Mouse (Mus musculus): ENCODE results near the gene Mgl2. TPM values are rescaled to one million over a fixed set of nuclear protein-coding genes. Genes with fewer than 3 reads are reported as not detected.
"Not testable (repeated sequence)": the region's sequence is repeated elsewhere in the genome, so short reads cannot be mapped to it uniquely, and the experiment has no call there.

Mgl2 gene
- 1 to 10 TPM in 1 of 4 experiments, under 1 TPM in 2, not detected in 1; 0.45 to 1.9 (median 0.52) TPM for total RNA-seq (2022)

- DNase-seq (ENCODE audit: low spot score in 2 of 2): no peak
Measured at GRCm38 (mm10) chr11:70129926-70130379, at the start of gene Mgl2. Gene Mgl2 (plus strand): TSS chr11:70130329.

DNA sequence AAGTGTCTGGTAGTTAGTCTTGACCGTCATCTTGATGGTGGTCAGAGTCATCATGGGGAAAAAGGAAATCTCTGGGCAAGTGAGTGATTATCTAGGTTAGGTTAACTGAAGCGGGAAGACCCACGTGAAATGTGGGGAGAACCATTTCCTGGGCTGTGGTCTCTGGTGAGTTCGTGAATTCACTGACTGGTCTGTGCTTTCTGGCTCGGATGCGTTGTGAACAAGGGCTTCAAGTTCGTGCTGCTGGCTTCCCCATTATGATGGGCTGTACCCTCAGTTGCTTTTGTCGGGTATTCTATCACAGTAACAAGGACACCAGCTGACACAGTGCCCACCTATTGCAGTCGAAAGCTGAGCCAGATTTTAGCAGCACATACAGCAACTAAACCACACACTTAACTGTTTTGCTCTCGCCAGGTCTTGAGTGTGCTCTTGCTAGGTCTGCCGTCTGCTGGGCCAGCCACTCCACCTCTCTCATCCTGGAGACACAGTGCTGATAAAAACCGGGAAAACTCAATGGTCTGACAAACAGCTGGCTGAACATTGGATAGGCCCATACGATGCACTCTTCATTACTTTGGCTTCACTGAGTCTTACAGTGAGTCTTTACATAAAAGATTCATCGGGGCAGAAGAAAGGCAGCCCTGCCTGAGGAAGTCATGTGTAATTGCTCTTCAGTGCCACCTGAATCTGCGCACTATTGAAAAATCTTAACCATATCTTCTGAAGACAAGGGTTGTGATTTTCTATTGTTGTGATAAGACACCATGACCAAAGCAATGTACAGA, 49.1 kb upstream of the Mgl2 start:
- DNase-seq (ENCODE audit: low spot score in 2 of 2): no peak

DNA sequence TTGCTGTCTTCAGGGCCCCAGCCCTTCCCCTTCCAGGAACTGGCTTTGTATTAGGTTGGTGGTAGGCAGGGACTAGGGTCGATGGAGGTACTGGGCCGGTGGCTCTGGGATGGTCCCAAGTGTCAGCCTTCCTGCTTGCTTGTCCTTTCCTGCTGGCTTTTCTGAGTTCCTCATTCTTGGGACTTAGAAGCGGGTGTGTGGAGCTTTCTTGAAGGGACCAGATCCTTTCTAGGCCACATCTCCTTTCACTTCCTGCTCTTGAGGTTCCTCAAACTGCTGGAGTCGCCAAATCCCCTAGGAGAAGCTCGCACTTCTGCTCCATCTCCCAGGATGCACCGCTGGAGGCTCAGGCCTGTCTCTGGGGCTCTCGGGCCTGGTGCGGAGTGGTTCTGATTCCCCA, 45.6 kb upstream of the Mgl2 start:
- DNase-seq (ENCODE audit: low spot score in 2 of 2): no peak

DNA sequence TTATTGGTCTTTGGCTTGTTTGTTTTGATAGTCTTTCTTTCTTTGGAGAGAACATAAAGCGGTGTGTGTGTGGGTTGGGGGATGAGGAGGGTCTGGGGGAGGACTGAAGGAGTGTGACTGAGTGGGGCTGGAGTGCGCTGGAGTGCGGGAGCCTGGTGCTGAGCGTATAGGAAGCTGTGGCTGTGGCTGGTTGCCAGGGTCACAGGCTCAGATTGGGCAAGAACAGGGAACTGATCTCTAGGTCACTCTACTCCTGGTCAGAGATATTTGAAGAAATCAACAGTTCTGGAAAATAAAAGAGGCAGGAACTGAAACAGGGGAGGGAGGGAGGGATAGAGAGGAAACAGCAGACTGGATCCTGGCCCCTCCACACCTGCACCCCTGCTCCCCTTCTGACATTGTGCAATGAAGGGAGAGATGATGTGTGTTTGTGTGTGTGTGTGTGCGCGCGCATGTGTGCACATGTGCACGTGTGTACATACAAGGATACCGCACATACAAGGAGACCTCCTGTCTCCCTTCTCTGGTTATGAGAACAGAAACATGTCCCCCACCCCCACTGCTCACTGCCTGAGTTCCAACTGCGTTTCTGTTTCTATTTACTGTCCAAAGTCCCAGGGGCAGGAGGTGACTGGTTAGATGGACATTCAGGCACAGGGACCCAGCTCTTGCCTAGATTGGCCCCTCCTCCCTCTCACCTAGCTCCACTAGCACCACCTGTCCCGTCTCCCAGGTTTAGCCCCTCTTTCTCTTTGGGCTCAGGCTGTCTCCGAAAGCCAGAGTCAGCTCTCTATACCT, 37.9 kb upstream of the Mgl2 start, which contains the start of gene Asgr2:
Gene Asgr2 (plus strand): TSS at position 659 of the 798 bp plus-strand sequence.
- no peak for DNase-seq (ENCODE audit: low spot score in 2 of 2)

- no peak for DNase-seq (ENCODE audit: low spot score in 2 of 2)
Measured at GRCm38 (mm10) chr11:70097396-70097795, 32.7 kb upstream of the Mgl2 start.

DNA sequence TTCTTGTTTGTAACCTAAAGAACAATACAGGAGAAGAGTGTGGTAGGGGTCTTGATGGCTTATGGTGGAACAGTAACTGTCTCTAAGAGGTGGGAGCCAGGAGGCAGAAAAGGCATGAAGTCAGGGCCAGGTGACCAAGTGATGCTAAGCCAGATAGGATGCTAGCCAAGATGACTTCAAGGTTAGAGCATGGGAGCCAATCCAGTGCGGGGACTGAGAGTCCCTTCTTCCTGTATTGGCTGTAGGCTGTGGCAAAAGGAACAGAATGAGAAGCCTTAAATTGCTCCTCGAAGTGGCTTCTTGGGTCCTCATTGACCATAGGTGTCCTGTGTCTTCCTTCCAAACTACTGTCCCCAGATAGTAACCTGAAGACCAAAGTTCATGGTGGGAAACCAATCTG, 31.0 kb upstream of the Mgl2 start:
- no peak for DNase-seq (ENCODE audit: low spot score in 2 of 2)

DNA sequence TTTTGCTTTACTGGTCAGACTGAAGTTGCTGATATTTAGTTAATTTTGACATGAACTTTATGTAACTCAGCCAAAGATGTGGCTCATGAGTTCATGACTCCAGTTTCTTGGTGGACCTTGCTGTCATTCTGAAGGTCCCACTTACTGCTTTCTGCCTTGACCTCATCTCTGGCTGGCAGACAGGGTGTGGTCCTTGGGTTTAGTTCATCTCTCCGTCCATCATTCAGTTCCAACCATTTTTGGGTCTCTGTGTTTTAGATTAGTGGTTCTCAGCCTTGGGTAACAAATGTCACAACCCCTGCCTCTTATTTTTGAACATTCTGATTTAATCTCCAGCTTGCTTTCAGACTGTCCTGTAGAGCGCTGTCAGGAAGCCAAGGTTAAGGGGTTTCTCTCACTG, 30.3 kb upstream of the Mgl2 start:
- DNase-seq (ENCODE audit: low spot score in 2 of 2): no peak

DNA sequence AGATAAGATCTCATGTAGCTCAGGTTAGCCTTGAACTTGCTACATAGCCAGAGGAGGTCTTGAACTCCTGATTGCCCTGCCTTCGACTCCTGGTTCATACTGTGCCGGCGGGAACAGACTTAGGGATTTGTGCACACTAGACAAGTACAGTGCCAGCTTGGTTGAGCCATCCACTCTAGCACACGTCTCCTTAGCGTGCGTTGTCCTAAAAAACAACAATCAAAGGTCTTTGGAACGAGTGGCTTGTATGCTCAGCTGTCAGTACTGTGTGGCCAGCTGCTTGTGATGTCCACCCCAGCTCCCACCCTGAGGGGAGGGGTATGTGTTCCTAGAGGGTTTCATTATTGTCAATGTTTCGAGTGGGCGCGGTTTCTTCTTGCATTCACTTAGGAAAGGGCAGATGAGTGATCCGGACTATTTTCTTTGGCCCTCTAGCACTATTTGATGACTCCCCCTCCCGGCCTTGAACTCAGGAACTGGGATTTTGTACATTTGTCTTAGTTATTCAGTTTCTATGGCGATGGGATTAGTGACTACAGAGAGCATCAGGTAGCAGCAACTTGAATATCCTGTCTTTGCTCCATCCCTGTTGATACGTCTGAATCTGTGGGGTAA, 26.3 kb upstream of the Mgl2 start:
- no peak for DNase-seq (ENCODE audit: low spot score in 2 of 2)

GRCm38 (mm10) chr11:70107085-70107484, 23.0 kb upstream of the Mgl2 start:
- no peak for DNase-seq (ENCODE audit: low spot score in 2 of 2)

DNA sequence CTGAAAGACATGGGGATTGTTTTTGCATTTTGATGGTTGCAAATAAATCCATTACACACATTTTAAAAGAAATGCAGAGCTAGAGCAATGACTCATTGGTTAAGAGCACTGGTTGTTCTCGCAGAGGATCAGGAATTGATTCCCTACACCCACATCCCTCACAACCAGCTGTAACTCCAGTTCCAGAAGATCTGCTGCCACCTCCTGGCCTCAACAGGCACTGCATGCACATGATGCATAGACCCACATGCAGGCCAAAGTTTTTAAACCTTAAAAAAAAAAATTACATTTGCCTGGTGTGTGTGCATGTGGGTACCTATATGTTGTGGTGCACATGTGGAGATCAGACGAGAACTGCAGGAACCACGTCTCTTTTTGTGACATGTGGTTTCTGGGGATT, 20.0 kb upstream of the Mgl2 start:
- DNase-seq (ENCODE audit: low spot score in 2 of 2): no peak

DNA sequence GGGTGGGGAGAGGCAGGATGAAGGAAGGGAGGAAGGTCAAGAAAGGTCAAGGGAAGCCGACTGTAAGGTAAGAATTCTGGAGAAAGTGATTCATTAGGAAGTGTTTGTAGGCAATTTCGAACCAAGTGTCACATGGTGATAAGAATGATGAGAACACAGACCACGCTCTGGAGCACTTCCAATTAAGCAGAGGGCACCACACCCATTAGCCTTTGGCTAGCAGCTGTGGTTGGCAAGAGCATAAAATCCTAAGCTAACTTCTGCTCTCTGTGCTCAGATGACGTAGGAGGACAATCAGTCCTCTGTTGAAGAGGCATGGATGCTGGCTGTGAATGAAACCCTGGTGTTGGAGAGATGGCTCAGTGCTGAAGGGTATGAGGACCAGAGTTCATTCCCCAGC, 15.6 kb upstream of the Mgl2 start:
- DNase-seq (ENCODE audit: low spot score in 2 of 2): no peak

- DNase-seq (ENCODE audit: low spot score in 2 of 2): no peak
Measured at GRCm38 (mm10) chr11:70115901-70116300, 14.2 kb upstream of the Mgl2 start.

- DNase-seq (ENCODE audit: low spot score in 2 of 2): not testable (repeated sequence)
Measured at GRCm38 (mm10) chr11:70135001-70135400, 4.9 kb downstream of the Mgl2 start.

- DNase-seq (ENCODE audit: low spot score in 2 of 2): not testable (repeated sequence)
Measured at GRCm38 (mm10) chr11:70135925-70136324, 5.8 kb downstream of the Mgl2 start.

DNA sequence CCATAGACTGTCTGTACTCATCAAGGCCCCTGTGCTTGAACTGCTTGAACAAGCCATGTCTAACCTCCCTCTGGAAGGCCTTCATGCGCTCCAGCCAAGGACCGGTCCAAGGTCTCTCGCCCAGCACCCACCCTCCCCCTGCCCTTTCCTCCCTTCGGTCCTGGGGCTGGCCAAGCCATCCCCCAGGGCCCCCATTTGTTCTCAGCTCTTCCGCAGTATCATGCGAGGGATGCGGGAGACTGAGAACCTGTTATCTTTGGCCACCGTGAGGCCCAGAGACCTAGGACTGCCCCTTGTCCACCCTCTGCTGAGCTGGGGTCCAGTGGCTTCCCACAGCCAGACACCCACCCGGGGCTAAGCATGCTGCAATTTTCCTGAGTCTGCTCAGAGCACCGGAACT, 9.0 kb downstream of the Mgl2 start:
- no peak for DNase-seq (ENCODE audit: low spot score in 2 of 2)

DNA sequence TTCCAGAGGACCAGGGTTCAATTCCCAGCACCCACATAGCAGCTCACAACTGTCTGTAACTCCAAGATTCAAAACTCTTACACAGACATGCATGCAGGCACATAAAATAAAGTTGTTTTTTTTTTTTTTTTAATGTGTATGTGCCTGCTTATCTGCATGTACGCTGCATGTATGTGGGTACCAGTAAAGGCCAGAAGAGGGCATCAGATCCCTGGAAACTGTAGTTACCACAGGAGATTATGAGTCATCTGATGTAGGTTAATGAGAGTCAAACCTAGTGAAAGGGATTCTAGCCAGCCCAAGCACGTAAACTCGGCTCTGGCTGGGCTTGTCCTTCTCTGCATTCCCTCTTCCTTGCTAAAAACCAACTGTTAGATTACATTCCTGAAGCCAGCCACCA, 20.9 kb downstream of the Mgl2 start:
- no peak for DNase-seq (ENCODE audit: low spot score in 2 of 2)

DNA sequence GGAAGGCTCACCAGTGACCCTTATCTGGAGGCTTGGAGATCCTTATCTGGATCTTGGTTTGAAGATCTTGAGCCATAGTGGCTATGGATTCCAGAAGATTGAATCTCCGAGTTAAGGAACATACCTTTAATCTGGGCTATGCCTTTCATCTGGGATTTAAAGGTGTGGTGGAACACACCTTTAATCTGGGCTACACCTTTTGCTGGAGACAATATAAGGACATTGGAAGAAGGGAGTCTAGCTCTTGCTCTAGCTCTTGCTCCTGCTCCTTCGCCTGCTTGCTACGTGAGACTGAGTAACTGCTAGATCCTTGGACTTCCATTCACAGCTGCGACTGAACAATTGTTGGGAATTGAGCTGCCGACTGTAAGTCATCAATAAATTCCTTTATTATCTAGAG, 25.8 kb downstream of the Mgl2 start, which contains the start of gene Clec10a:
Gene Clec10a (plus strand): TSS at position 301 of the 400 bp plus-strand sequence.
- DNase-seq (ENCODE audit: low spot score in 2 of 2): not testable (repeated sequence)

- no peak for DNase-seq (ENCODE audit: low spot score in 2 of 2)
Measured at GRCm38 (mm10) chr11:70162336-70162735, 32.2 kb downstream of the Mgl2 start.

DNA sequence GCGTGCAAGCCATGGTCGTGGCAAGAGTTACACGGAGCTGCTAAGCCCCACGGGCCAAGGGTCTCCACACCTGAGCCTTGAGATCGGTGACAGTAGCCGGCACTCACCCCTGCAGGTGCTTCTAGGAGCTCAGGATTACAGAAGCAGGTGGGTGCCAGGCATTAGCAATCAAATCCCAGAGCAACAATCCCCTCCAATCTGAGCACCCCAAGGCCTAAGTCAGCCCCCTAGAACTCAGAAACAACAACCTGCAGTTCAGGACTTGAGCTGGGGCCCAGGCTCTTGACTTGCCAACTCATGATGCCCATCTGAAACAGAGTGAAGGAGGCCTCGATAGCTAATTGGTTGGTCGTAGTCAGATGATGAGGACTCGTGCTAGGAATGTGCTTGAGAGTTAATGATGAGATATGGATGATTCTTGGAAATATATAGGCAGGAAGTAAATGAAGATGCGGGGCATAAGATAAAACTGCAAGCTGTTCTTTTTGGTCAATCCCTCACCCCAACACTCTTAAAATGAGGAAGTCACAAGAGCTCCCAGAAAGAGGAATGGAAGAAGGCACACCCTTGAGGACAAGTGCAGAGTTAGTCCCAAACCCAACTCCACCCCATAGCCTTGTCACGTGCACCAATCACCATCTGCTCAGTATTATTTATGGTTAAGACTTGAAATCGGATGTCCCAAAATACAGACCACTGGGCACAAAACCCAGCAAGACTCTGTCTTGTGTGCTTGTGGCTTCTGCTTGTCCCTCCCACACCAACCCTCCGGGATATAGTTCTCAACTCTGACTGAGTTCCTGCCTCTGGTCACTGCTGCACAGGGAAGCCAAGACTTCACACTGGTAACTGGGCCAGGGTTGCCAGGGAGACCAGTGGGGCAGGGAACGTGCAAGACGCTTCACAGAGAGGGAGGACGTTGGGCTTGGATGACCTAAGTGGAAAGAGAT, 36.1 kb downstream of the Mgl2 start:
- no peak for DNase-seq (ENCODE audit: low spot score in 2 of 2)

- no peak for DNase-seq (ENCODE audit: low spot score in 2 of 2)
Measured at GRCm38 (mm10) chr11:70168136-70168535, 38.0 kb downstream of the Mgl2 start.

- DNase-seq (ENCODE audit: low spot score in 2 of 2): not testable (repeated sequence)
Measured at GRCm38 (mm10) chr11:70169471-70169870, 39.3 kb downstream of the Mgl2 start.
